Mouse (Mus musculus) neural tube, embryonic 14.5 days (tissue): ENCODE data around the gene E330017A01Rik. TPM values are rescaled to one million over a fixed set of nuclear protein-coding genes. Genes with fewer than 3 reads are reported as not detected.

Experiments
- ATAC-seq: fragments of 200-750 bp; cut with Nextera tagmentation; 2 replicates; pipeline ENCODE4 v1.8.0; 2017; ENCODE audit warnings: low read depth, mild to moderate bottlenecking, moderate TSS enrichment, moderate library complexity
- H3K27ac ChIP-seq: fragments of 300-500 bp; sonication (generic); 2 replicates; pipeline ENCODE4 v1.5.1; 2014; ENCODE audit warnings: low read depth, mild to moderate bottlenecking, control low read depth, low read length, moderate library complexity, mixed read lengths
- H3K27me3 ChIP-seq: fragments of 300-500 bp; sonication (generic); 2 replicates; pipeline ENCODE4 v1.6.1; 2014; ENCODE audit warnings: low read length; ENCODE audit not compliant: control insufficient read depth, insufficient read depth
- H3K36me3 ChIP-seq: fragments of 300-500 bp; sonication (generic); 2 replicates; pipeline ENCODE4 v1.6.1; 2014; ENCODE audit warnings: low read length, mixed read lengths; ENCODE audit not compliant: control insufficient read depth, insufficient read depth
- H3K4me1 ChIP-seq: fragments of 300-500 bp; sonication (generic); 2 replicates; pipeline ENCODE4 v1.6.1; 2014; ENCODE audit warnings: low read length; ENCODE audit not compliant: control insufficient read depth, insufficient read depth
- H3K4me2 ChIP-seq: fragments of 300-500 bp; sonication (generic); 2 replicates; pipeline ENCODE4 v1.6.1; 2014; ENCODE audit warnings: mild to moderate bottlenecking, low read depth, low read length, control low read depth
- H3K4me3 ChIP-seq: fragments of 300-500 bp; sonication (generic); 2 replicates; pipeline ENCODE4 v1.5.1; 2014; ENCODE audit warnings: low read depth, low read length, control low read depth, mixed read lengths
- H3K9ac ChIP-seq: fragments of 300-500 bp; sonication (generic); replicated peaks from 2 replicates; pipeline ENCODE4 v1.6.1; 2014; ENCODE audit warnings: low read depth, mild to moderate bottlenecking, control low read depth, low read length, mixed read lengths
- H3K9me3 ChIP-seq: fragments of 300-500 bp; sonication (generic); 2 replicates; pipeline ENCODE4 v1.6.1; 2016; ENCODE audit warnings: low read length; ENCODE audit not compliant: control insufficient read depth
- WGBS: fragments of 180-500 bp; shearing (Covaris S2); extraction: QIAGEN DNeasy Blood & Tissue Kit; methylation state at CpG from one replicate; pipeline ENCODE4 v1.1.7; 2014; 5-methylcytosine and 5-hydroxymethylcytosine counted together
- polyA plus RNA-seq: library from polyadenylated mRNA; unstranded; fragments of >200 nt; fragmentation: Nextera tagmentation; extraction: Ambion mirVana; gene quantifications from 2 replicates; pipeline ENCODE4 v1.2.1, GENCODE M21; 2014

E330017A01Rik gene
- polyA plus RNA-seq, 1 experiment from 2014 or later = not detected

GRCm38 (mm10) chr16:58649979-58650378, 11.4 kb upstream of the E330017A01Rik start:
- no peak for ATAC-seq
- WGBS = 96% methylated on average over 10 of the region's 10 CpGs
- Histone ChIP-seq H3K36me3 (no peaks in the 10 kb centered on the region), H3K4me2 (no peak overlapping the region), H3K27me3 (no peaks in the 10 kb centered on the region), H3K9me3 (no peaks in the 10 kb centered on the region), H3K4me3 (no peak overlapping the region), H3K9ac (no peak overlapping the region), H3K4me1 (no peaks in the 10 kb centered on the region), H3K27ac (no peak overlapping the region)

- H3K27me3 ChIP-seq = no peaks in the 10 kb centered on the region
- H3K9me3 ChIP-seq = no peaks in the 10 kb centered on the region
- H3K4me1 ChIP-seq = no peaks in the 10 kb centered on the region
- no peak overlapping the region for H3K4me3 ChIP-seq
- H3K36me3 ChIP-seq = no peaks in the 10 kb centered on the region
- WGBS = 78% methylated on average over 7 of the region's 7 CpGs
- H3K9ac ChIP-seq = no peak overlapping the region
- ATAC-seq = no peak
- H3K27ac ChIP-seq = no peak overlapping the region
- no peak overlapping the region for H3K4me2 ChIP-seq
Observed at GRCm38 (mm10) chr16:58638016-58638415, 523 bp downstream of the E330017A01Rik start.

- Histone ChIP-seq H3K4me1 (no peaks in the 10 kb centered on the region), H3K9me3 (no peaks in the 10 kb centered on the region), H3K27ac (no peak overlapping the region), H3K9ac (no peak overlapping the region), H3K36me3 (no peaks in the 10 kb centered on the region), H3K27me3 (no peaks in the 10 kb centered on the region), H3K4me3 (no peak overlapping the region), H3K4me2 (no peak overlapping the region)
- ATAC-seq = no peak
- 88% methylated on average over 4 of the region's 4 CpGs for WGBS
Observed at GRCm38 (mm10) chr16:58637448-58637847, 1.1 kb downstream of the E330017A01Rik start.

- 45% methylated on average over 2 of the region's 2 CpGs for WGBS
Observed at GRCm38 (mm10) chr16:58635866-58636265, 2.7 kb downstream of the E330017A01Rik start.

GRCm38 (mm10) chr16:58629736-58630135, 8.8 kb downstream of the E330017A01Rik start:
- Histone ChIP-seq H3K27me3 (no peaks in the 10 kb centered on the region), H3K4me3 (no peak overlapping the region), H3K27ac (no peak overlapping the region), H3K9ac (no peak overlapping the region), H3K9me3 (no peaks in the 10 kb centered on the region), H3K4me1 (no peaks in the 10 kb centered on the region), H3K4me2 (no peak overlapping the region), H3K36me3 (no peaks in the 10 kb centered on the region)
- ATAC-seq = no peak
- WGBS = 69% methylated on average over 2 of the region's 2 CpGs

More at GRCm38 (mm10) chr16:58635866-58636265, 2.7 kb downstream of the E330017A01Rik start:
- no peak overlapping the region for H3K9ac ChIP-seq
- no peak overlapping the region for H3K27ac ChIP-seq
- no peak overlapping the region for H3K4me3 ChIP-seq
- H3K27me3 ChIP-seq = no peaks in the 10 kb centered on the region
- ATAC-seq = no peak
- H3K36me3 ChIP-seq = no peaks in the 10 kb centered on the region
- H3K9me3 ChIP-seq = no peaks in the 10 kb centered on the region
- H3K4me2 ChIP-seq = no peak overlapping the region
- H3K4me1 ChIP-seq = no peaks in the 10 kb centered on the region

GRCm38 (mm10) chr16:58628968-58629367, 9.6 kb downstream of the E330017A01Rik start:
- Histone ChIP-seq H3K36me3 (no peaks in the 10 kb centered on the region), H3K27ac (no peak overlapping the region), H3K4me2 (no peak overlapping the region), H3K9ac (no peak overlapping the region), H3K9me3 (no peaks in the 10 kb centered on the region), H3K4me1 (no peaks in the 10 kb centered on the region), H3K27me3 (no peaks in the 10 kb centered on the region), H3K4me3 (no peak overlapping the region)
- ATAC-seq = no peak
- WGBS = 96% methylated on average over 5 of the region's 5 CpGs

- H3K4me2 ChIP-seq = no peak overlapping the region
- 100% methylated on average over 2 of the region's 2 CpGs for WGBS
- H3K9me3 ChIP-seq = no peaks in the 10 kb centered on the region
- no peaks in the 10 kb centered on the region for H3K36me3 ChIP-seq
- H3K9ac ChIP-seq = no peak overlapping the region
- ATAC-seq = no peak
- no peaks in the 10 kb centered on the region for H3K4me1 ChIP-seq
- H3K27ac ChIP-seq = no peak overlapping the region
- no peaks in the 10 kb centered on the region for H3K27me3 ChIP-seq
- no peak overlapping the region for H3K4me3 ChIP-seq
Observed at GRCm38 (mm10) chr16:58628336-58628680, 10.2 kb downstream of the E330017A01Rik start.

GRCm38 (mm10) chr16:58627597-58628335, 10.8 kb downstream of the E330017A01Rik start:
- H3K4me3 ChIP-seq = no peak overlapping the region
- no peaks in the 10 kb centered on the region for H3K4me1 ChIP-seq
- no peaks in the 10 kb centered on the region for H3K36me3 ChIP-seq
- no peak overlapping the region for H3K27ac ChIP-seq
- H3K9me3 ChIP-seq = no peaks in the 10 kb centered on the region
- 88% methylated on average over 4 of the region's 4 CpGs for WGBS
- no peak overlapping the region for H3K9ac ChIP-seq
- no peaks in the 10 kb centered on the region for H3K27me3 ChIP-seq
- ATAC-seq = no peak
- no peak overlapping the region for H3K4me2 ChIP-seq

GRCm38 (mm10) chr16:58623944-58624343, 14.6 kb downstream of the E330017A01Rik start:
- no peak overlapping the region for H3K27ac ChIP-seq
- ATAC-seq = no peak
- H3K9me3 ChIP-seq = no peaks in the 10 kb centered on the region
- H3K9ac ChIP-seq = no peak overlapping the region
- H3K4me2 ChIP-seq = no peak overlapping the region
- no peaks in the 10 kb centered on the region for H3K4me1 ChIP-seq
- no peaks in the 10 kb centered on the region for H3K27me3 ChIP-seq
- no peak overlapping the region for H3K4me3 ChIP-seq
- 89% methylated on average over 6 of the region's 6 CpGs for WGBS
- H3K36me3 ChIP-seq = no peaks in the 10 kb centered on the region
